In the genomic region with DNA sequence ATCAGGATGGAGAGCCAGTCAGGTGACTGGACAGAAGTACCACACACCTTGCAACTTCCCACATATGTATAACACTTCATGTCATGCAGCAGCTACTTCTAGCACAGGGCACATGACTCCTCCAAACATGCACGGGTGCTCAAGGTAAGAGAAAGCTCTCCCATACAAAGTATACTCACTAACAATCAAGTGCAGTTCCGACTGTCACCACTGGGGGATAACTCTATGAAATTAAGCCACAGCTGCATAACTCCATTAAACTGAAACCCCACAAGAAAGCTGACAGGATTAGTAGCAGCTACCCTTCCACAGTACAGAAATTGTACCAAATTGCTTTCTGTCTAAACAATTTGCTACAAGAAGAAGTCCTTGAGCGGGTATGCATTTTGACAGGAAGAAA, we compare ENCODE assay signal across 9 mouse cellular contexts.
DNase-seq lines count a peak whose midpoint lies in the region; ATAC-seq and TF ChIP-seq lines count a peak whose summit lies in the region.
"Had no signal": no experiment of that assay in that cellular context is flagged by ENCODE, and none has a peak within 500 bp of the region (broad histone marks: within the 10 kb centered on the region; RNA-seq: fewer than 3 reads in every experiment).

No protein-coding gene starts in this region.

- peak; percentile 58 for TF ChIP-seq CTCF in E14TG2a.4 (conservative IDR thresholded peaks at IDR 0.05; ENCODE audit: low read length)

- ATAC-seq in kidney, embryonic 16.5 days (ENCODE audit: low FRiP score, low TSS enrichment), result no peak
- ATAC-seq in forebrain, embryonic 12.5 days (ENCODE audit: low FRiP score), result no peak

- DNase-seq in cerebellum, postnatal 10 days, result peak; percentile 48 to 57
- no peak for DNase-seq in cerebellum, postnatal 36 days
- DNase-seq in kidney, postnatal 36 days, result peak; percentile 16 to 69
- DNase-seq in induced T-regulatory cell, adult 2 months (ENCODE audit: low read depth), result peak; percentile 57
- DNase-seq in spleen, postnatal 4 days (ENCODE audit: low spot score in 2 of 2), result no peak
- DNase-seq: cerebellum, adult 18-20 months had no signal

- H3K4me3 ChIP-seq in kidney, embryonic 16.5 days (ENCODE audit: low read length), result no peak overlapping the region
- no peak overlapping the region for H3K4me3 ChIP-seq in E14TG2a.4 (replicated peaks; ENCODE audit: low read length)
- H3K4me3 ChIP-seq in forebrain, embryonic 12.5 days (replicated peaks), result no peak overlapping the region

- H3K9me3 ChIP-seq in kidney, embryonic 16.5 days (ENCODE audit: low read length), result peaks cover 4% of the 10 kb centered on the region; the same call in 1 of the 2 replicates
- no peaks in the 10 kb centered on the region for H3K9me3 ChIP-seq in E14TG2a.4 (ENCODE audit: low read length)
- H3K9me3 ChIP-seq in forebrain, embryonic 12.5 days, result no peaks in the 10 kb centered on the region

- H3K4me2 ChIP-seq in kidney, embryonic 16.5 days (replicated peaks; ENCODE audit: low read depth, low read length), result no peak overlapping the region
- H3K4me2 ChIP-seq in forebrain, embryonic 12.5 days, result no peak overlapping the region

- H3K27ac ChIP-seq in kidney, embryonic 16.5 days (ENCODE audit: low read length), result no peak overlapping the region
- H3K27ac ChIP-seq in forebrain, embryonic 12.5 days, result no peak overlapping the region

- 88% methylated on average over 3 of the region's 3 CpGs for WGBS in kidney, embryonic 16.5 days
- WGBS in forebrain, embryonic 12.5 days, result 82% methylated on average over 3 of the region's 3 CpGs

- H3K9ac ChIP-seq in kidney, embryonic 16.5 days (replicated peaks; ENCODE audit: low read length), result no peak overlapping the region
- H3K9ac ChIP-seq in forebrain, embryonic 12.5 days, result no peak overlapping the region

- no peaks in the 10 kb centered on the region for H3K27me3 ChIP-seq in kidney, embryonic 16.5 days (ENCODE audit: insufficient read depth, low read length)
- H3K27me3 ChIP-seq in E14TG2a.4 (ENCODE audit: insufficient read depth, low read length), result no peaks in the 10 kb centered on the region
- no peaks in the 10 kb centered on the region for H3K27me3 ChIP-seq in forebrain, embryonic 12.5 days

- 0 out of 2 replicates have a peak, but pooled peaks cover under 1% of the 10 kb centered on the region for H3K4me1 ChIP-seq in kidney, embryonic 16.5 days (ENCODE audit: insufficient read depth, low read length)
- H3K4me1 ChIP-seq in E14TG2a.4 (replicated peaks; ENCODE audit: low read depth, low read length), result peaks cover 2% of the 10 kb centered on the region; the same call in 1 of the 2 replicates
- peaks cover 4% of the 10 kb centered on the region; the same call in 1 of the 2 replicates for H3K4me1 ChIP-seq in forebrain, embryonic 12.5 days

- peaks cover 26% of the 10 kb centered on the region for H3K36me3 ChIP-seq in kidney, embryonic 16.5 days (ENCODE audit: insufficient read depth, low read length)
- H3K36me3 ChIP-seq in E14TG2a.4 (ENCODE audit: insufficient read depth, low read length), result no peaks in the 10 kb centered on the region
- H3K36me3 ChIP-seq in forebrain, embryonic 12.5 days (replicated peaks), result peaks cover 21% of the 10 kb centered on the region

Comparison
In these comparisons a context has a peak if more than half of its experiments do, and no peak if none do; other contexts are left out.
1. DNase-seq: peak in cerebellum, postnatal 10 days (2 of 2), kidney, postnatal 36 days (2 of 2) and induced T-regulatory cell, adult 2 months (single experiment); none in cerebellum, postnatal 36 days (0 of 2) and spleen, postnatal 4 days (0 of 2).